Mouse (Mus musculus): Measurements from ENCODE around the gene Mavs.
"Not testable (repeated sequence)": the region's sequence is repeated elsewhere in the genome, so short reads cannot be mapped to it uniquely, and the experiment has no call there.

Mavs gene

GRCm38 (mm10) chr2:131211026-131211615 lies 22.7 kb upstream of the Mavs start:
- peak; percentile 66 for DNase-seq

- DNase-seq, result no peak
Observed at GRCm38 (mm10) chr2:131213773-131214172, 20.1 kb upstream of the Mavs start.

- no peak for DNase-seq
Observed at GRCm38 (mm10) chr2:131215941-131216858, 17.7 kb upstream of the Mavs start.

GRCm38 (mm10) chr2:131220030-131220429 lies 13.8 kb upstream of the Mavs start:
- DNase-seq, result no peak

GRCm38 (mm10) chr2:131221853-131222515 lies 11.9 kb upstream of the Mavs start:
- no peak for DNase-seq

- no peak for DNase-seq
Observed at GRCm38 (mm10) chr2:131222562-131222961, 11.3 kb upstream of the Mavs start.

- no peak for DNase-seq
Observed at GRCm38 (mm10) chr2:131223569-131223968, 10.3 kb upstream of the Mavs start.

GRCm38 (mm10) chr2:131225178-131225577 lies 8.7 kb upstream of the Mavs start:
- DNase-seq, result no peak

GRCm38 (mm10) chr2:131226669-131227068 lies 7.2 kb upstream of the Mavs start:
- not testable (repeated sequence) for DNase-seq

- DNase-seq, result no peak
Observed at GRCm38 (mm10) chr2:131227243-131227642, 6.6 kb upstream of the Mavs start.

- DNase-seq, result no peak
Observed at GRCm38 (mm10) chr2:131232558-131232957, 1.3 kb upstream of the Mavs start.

- DNase-seq, result no peak
Observed at GRCm38 (mm10) chr2:131234127-131234650, 326 bp downstream of the Mavs start.

- DNase-seq, result no peak
Observed at GRCm38 (mm10) chr2:131234970-131235635, 1.2 kb downstream of the Mavs start.

GRCm38 (mm10) chr2:131242180-131242579 lies 8.3 kb downstream of the Mavs start:
- DNase-seq, result no peak

- DNase-seq, result no peak
Observed at GRCm38 (mm10) chr2:131242929-131243328, 9.1 kb downstream of the Mavs start.

GRCm38 (mm10) chr2:131253681-131254328 lies 19.9 kb downstream of the Mavs start:
- DNase-seq, result no peak

GRCm38 (mm10) chr2:131254329-131254713 lies 20.5 kb downstream of the Mavs start:
- DNase-seq, result no peak

GRCm38 (mm10) chr2:131255738-131256137 lies 21.9 kb downstream of the Mavs start:
- DNase-seq, result no peak

- DNase-seq, result no peak
Observed at GRCm38 (mm10) chr2:131258693-131259092, 24.8 kb downstream of the Mavs start.

GRCm38 (mm10) chr2:131260544-131261307 lies 26.9 kb downstream of the Mavs start:
- DNase-seq, result no peak

GRCm38 (mm10) chr2:131261481-131262212 lies 27.8 kb downstream of the Mavs start:
- DNase-seq, result no peak
